Mouse (Mus musculus) adrenal gland, adult 18-20 months (tissue): ENCODE results near the gene Wars. TPM values are rescaled to one million over a fixed set of nuclear protein-coding genes. Genes with fewer than 3 reads are reported as not detected.
"Not testable (repeated sequence)": the region's sequence is repeated elsewhere in the genome, so short reads cannot be mapped to it uniquely, and the experiment has no call there.

Experiments used
- DNase-seq, 2 experiments: peaks; one replicate each; pipeline ENCODE4 v3.0.0; 2021 to 2022; ENCODE audit warnings: low spot score in 2 of 2
- total RNA-seq, 2 experiments: library from RNA; stranded (reverse); gene quantifications; 1 replicate in 1 of 2; 2 replicates in 1 of 2; pipeline ENCODE4 v1.2.3; 2021

Wars gene
- total RNA-seq, 2 experiments from 2014 or later, result 59.5 to 60.2 TPM

DNA sequence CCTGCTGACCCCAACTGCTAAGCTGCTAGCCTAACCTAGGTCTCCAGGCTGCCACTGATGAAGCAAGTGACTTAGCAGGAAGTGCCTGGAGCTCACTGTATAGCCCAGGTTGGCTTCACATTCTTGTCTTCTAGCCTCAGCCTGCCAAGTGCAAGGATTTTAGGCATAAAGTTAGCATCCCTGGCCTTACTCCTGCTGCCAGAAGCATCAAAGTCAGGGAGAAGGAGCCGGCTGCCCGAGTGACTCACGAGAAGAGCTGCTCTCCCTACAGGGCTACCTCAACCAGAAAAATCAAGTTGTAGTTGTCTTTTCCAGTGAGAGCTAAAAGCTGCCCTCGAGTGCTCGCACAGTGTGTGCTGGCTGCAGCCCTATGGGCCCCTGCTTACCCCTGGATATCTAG, 35.5 kb downstream of the Wars start:
- DNase-seq, result no peak

DNA sequence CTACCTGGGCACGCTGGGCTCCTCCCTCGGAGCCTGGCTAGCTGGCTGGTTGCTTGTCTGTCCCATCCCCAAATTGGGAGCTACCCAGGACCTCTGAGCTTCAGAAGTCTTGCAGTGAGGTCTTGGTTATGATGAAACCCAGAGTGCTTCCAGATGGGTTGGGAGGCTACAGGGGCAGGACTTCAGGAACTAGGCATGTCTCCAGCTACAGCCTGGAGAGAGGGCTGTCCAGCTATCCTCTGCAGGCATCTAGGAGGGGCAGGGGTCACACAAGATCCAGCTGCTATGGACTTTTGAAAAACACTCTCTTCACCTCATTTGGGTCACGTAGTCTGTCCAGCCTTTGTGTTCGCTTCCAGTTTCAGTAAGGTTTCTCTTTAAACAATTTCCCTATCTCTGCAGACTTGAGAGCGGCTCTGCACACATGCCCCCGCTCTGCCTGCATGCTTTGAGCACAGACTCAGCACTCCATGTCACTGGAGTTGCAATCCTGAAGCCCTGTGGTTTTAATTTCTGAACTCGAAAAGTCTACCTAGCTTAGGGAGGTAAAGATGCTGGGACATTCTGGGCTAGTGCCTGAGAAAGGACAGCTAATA, 36.3 kb downstream of the Wars start:
- DNase-seq, result no peak

DNA sequence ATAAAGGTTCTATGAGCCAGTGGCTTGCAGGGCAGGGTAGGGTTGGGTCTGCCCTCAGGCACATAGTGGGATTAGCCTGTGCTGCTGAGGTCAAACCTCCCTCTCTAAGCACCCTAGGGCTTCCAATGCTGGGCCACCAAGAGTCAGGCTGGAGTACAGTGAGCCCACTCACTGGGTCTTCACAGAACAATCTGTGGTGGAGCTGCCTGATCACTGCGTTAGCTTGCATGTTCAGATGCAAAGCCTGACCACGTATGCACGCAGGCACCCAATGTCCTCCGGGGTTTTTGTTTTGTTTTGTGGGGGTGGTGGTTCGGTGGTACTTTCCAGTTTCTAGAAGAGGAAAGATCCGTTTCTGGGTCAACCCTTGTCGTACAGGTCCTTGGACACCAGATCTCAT, 36.9 kb downstream of the Wars start:
- no peak for DNase-seq

DNA sequence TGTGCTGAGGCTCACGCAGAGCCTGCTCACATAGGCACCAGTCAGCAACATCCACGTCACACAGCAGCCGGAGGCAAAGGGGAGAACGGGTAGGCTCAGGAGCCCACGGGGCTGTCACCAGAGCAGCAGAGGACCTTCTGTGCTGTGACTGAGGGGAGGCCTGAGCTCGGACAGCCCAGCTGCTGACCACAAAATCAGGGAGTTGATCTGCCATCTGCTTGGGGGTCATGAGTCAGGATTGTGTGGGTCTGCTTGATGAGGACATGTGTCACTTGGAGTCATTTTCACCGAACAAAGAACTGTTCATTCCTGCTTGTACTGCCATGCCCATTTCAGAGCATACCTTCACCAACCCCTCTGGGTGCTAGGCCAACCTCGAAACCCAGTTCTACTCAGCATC, 37.8 kb downstream of the Wars start:
- no peak for DNase-seq

DNA sequence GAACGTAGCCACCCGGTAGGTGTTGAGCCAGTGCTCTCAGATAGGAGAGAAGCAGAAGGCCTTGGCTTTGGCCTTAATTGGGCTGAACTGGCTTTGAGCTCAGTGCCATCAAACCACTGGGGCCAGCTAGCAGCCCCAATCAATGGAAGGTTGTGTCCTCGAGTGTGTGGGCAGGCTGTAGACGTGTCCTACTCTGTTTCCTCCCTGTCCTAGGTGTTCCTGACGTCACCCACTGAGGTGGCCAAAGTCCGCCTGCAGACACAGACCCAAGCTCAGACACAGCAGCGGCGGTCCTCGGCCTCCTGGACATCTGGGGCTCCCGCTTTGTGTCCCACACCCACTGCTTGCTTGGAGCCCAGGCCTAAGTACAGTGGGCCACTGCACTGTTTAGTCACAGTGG, 38.9 kb downstream of the Wars start:
- DNase-seq, result no peak

DNA sequence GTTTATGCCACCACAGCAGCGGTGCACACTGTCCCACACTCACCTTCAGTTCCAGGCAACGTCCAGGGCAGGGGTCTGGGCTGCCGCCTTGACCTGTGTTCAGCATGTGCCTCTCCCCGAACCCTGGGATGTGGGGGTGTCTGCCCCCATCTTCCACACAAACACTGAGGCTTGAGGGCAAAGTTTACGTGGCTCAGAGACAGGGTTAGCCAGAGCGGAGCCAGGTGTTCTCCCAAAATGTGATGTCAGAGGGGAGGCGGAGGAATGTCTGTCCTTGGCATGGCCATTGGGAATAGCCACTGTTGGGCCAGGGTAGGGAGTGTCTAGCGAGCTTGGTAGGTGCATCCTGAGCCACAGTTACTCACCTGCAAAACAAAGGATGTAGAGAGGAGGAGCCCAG, 41.2 kb downstream of the Wars start:
- no peak for DNase-seq

DNA sequence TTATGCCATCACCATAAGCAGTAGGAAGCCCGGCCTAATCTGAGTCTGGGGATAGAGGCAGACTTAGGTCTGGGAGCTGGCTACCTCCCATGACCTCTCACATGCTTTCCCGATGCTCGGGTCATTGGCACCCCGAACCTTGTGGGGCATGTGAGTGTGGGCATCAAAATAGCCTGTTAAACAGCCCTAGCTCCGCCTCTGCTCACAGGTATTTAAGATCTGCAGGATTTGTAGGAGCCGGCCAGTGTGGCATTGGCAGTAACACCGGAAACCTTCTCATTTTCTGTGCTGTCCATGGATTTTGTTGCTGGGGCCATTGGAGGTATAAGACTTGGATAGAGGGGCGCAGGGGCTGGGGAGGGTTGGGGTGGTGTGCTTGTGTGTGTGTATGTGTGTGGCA, 43.1 kb downstream of the Wars start:
- no peak for DNase-seq

DNA sequence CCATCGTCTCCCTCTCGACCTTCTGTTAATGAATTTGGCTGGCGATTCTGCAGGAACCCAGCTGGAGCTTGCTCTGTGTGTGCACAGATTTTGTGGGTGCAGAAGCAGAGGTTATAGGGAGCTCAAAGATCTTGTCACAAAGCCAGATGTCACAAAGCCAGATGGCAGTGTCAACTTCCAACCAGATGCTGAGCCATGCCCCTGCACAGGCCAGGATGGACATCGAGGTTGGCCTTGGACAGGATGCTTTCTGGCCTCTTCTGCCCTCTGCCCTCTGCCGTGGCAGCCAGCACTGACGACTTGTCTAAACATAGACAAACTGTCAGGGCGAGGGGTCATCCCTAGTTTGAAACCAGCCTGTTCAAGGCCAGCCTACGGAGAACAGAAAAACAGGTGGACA, 43.8 kb downstream of the Wars start:
- DNase-seq, result no peak

DNA sequence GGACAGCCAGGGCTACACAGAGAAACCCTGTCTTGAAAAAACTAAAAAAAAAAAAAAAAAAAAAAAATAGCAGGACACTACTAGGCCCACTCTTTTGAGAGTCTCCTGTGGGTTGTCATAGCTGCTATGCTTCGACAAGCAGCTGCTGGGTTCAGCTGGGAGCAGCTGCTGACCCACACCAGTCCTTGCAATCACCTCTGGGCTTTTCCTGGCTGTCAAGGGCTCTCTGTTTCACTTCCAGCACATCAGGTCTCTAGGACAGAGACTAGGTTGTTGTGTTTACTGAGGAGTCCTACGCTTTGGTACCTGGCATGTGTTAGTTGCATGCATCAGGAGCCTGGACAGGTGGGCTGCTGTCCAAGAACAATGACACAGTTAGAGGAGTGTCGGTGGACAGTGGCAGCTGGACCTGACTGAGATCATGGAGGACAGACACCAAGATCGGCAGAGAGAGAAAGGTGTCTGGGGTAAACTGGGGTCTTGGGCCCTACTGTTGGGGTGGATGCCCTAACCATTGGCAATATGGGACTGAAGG, 44.4 kb downstream of the Wars start:
- DNase-seq, result no peak

DNA sequence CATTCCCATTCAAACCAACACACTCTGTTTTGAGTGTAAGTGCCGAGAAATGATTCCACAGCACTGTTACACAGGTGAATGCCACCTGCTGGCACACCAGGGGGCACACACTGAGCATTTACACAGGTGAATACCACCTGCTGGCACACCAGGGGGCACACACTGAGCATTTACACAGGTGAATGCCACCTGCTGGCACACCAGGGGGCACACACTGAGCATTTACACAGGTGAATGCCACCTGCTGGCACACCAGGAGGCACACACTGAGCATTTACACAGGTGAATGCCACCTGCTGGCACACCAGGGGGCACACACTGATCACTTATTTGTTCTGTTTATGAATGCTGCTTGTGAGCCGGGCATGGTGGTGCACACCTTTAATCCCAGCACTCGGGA, 45.9 kb downstream of the Wars start:
- DNase-seq, result not testable (repeated sequence)

DNA sequence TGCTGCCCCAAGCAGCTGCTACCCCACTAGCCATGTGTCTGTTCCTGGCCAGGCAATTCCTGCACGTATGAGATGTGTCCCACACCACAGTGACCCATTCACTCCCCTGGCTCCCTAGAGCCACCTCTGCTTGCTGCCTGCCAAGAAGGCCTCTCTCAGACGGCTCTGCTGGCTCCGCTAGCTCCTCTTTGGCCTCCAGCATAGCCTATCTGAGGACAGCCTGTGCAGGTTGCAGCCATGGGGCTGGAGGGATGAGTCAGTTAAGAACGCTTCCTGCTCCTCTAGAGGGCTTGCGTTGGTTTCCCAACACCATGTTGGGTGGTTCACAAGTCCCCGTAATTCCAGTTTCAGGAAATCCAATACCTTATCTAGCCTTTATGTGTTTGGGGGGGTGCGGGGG, 51.3 kb downstream of the Wars start:
- DNase-seq, result no peak

DNA sequence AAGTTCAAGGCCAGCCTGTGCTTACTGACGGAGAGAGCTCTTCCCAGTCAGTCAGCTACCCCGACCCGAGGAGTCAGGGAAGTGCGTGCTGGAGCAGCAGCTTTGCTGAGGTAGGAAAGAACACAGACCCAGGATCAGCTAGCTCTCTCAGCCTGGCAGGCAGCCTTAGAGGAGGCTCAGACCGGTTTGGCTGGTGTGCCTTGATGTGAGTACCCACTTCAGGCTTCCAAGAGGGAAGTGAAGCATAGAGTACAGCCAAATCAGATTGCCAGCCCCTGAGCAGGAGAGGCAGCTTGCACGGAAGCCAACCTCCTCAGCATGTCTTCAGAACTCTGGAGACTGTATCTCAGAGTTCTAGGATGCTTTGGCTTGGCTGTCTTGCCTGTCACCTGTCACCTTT, 52.8 kb downstream of the Wars start:
- no peak for DNase-seq

DNA sequence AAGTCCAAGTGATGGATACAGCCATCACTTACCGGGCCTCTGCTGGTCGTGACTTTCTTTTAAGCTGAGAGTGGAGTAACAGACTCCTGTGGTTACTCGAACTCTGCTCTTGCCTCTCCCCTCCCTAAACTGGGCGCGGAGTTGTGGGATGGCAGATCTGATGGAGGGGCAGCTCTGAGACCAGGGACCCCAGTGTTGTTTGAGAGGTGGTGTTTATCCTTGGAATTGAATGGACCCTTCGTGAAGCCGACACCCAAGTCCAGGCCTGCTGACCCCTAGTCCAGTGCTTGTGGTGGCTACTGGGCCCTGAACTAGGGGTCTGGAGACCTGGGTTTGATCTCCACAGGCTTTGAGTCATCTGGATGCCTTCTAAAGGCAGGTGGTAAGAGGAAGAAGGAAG, 57.3 kb downstream of the Wars start:
- peak in 1 of 2 experiments; percentile 25 for DNase-seq

DNA sequence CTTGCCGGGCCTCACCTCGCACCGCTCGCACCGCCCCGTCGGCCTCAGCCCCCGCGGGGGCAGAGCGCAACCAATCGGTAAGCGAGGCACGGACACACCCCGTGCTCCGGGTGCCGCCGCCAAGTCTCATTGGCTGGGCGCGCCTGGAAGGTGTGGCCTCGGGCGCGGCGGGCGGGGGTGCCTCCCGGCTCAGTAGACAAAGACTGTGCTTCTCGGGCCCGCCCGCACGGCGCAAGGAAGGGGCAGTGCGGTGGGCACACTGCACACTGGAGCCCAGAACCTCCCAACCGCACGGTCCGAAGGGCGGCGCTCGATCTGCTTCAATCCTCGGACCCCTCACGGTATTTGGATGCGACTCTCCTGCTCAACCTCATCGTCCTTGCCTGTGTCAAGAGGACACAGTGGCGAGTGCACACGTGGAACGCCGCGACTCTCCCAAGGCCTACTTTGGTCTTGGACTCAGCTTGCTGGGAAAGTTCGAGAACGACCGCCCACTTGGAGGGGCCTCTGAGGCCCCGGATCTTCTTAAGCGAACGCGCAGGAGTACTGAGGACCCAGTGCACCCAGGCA, 58.0 kb downstream of the Wars start, which contains the start of the genes Slc25a29 and Slc25a47:
Slc25a29 (minus strand) TSS at position 44 of the 570 bp plus-strand sequence.
Slc25a47 (plus strand) TSS at position 207 of the 570 bp plus-strand sequence.
- DNase-seq, result peak; percentile 94 to 95

DNA sequence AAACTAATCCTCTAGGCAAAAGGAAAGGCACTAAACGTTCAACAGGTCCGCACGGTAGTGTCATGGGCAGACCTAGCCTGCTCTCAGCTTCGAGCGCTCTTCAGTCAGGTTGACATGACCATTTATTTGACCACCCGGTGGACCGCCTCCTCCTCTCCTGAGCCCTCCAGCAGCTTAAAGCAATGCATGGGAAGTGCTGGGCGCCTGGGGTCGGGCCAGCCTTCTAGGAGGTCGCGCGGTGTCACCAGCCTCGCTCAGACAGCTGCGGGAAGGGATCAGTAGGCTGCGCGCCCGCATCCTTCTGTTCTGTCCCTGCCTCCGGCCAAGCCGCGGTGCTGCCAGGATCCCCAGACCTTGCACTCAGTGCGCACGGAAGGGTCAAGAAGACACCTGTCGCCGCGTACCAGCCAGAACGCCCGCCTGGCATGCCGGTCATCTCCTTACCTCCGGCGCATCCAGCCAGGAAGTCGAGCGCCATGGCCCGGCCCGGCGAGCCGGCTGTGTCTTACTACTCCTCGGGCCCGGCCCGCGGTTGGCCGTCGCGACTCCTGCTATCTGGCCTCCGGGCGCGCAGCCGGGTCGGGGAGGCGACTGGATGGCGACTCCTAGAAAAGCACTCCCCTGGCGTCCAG, 58.6 kb downstream of the Wars start:
- no peak for DNase-seq

DNA sequence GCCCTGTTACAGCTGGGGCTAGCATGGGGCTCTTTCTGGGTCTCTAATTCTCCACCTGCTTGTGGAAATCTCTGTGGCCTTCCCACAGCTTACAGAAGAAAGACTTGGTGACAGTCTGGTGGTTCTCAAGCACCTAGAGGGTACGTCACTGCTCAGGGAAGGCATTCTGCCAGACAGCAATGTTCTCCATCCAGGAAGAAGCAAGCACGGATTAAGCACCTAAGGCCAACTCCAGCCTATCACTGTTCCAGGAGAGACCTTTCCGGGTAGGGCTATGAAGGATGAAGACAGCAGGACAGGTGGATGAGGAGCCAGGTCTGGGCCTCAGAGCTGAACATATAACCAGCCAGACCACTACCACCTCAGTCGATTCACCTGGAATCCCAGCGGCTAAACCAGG, 59.2 kb downstream of the Wars start:
- DNase-seq, result peak in 1 of 2 experiments; percentile 19

DNA sequence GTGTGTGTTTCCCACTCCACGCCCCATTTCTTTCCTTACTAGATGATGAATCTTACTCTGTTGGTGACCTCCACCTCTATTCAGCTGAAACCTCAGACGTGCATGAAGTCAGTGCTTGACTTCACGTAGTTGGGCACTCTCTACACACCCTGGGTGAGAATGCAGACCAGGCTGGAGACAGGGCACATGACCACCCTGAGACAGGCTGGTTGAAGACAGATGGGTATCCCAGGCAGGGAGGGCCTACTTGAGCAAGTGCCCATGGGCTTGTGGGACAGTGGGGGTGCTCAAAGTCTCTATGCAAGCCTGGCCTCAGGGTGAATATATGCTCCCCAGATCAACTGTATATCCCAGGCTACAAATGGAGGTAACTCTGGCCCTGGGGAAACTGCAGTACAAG, 59.6 kb downstream of the Wars start:
- peak in 1 of 2 experiments; percentile 23 for DNase-seq

DNA sequence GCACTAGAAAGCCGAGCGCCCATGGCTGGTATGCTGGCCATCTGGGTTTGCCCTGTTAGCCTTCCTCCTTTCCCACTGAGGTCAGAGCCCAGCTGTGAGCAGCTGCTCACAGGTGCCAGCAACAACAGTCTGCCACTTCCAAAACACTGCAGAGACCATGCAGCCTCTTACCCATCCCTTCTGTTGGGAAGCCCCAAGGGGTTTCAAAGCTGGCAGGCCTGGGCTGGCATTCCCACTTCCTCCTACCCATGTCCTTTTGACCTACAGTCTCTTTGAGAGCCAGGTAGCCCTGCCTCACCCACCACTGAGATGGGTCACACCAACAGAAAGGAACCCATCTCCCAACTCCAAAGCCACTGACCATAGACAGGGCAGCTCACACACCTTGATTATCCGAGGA, 60.6 kb downstream of the Wars start:
- DNase-seq, result peak in 1 of 2 experiments; percentile 18

DNA sequence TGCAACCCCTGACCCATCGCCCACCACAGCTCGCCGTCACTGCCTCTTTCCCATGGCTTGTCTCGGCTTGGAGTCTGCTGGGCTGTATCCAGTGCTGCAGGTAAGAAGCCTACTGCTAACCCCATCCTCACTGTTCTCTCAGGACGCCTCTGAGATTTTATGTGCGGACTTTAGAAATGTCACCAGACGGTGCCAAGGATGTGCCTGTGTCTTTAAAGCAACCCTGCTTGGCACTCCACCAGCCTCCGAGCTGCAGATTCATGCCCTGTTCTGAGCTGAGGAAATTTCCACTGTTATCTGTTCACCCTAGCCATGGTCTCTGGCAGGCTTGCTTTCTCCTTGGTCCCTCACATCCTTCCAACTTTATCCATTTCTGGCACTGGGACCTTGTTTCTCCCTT, 61.1 kb downstream of the Wars start:
- peak; percentile 46 to 59 for DNase-seq

DNA sequence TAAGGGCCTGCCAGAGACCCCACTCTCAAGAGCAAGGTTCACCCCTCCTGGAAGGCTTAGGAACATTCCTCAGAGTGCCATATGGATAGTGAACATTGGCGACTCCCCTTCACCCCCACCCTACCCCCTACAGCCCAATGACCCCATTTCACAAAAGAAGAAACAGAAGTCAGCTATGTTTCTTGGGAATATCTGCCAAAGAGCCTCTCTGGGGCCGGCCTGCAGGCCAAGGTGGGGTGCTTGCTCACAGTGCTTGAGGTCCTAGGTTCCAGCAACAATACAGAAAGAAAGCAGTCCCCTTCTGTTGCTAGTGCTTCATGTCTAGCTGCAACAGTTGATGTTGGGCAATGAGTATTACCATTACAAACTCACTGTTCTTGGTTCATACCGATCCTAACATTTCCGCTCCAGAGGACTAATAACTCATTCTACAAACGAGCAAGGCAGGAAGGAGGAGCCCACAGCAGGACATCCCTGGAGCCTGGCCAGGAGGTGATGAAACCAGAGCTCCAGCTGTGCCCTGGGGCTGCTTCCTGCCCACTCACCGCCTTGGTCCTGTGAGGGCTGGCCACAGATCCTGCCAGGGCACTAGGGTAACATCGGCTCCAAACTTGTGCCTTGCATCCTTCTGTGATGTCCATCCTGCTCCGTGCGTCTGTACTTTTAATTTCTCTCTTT, 61.9 kb downstream of the Wars start:
- DNase-seq, result peak; percentile 81 to 89

DNA sequence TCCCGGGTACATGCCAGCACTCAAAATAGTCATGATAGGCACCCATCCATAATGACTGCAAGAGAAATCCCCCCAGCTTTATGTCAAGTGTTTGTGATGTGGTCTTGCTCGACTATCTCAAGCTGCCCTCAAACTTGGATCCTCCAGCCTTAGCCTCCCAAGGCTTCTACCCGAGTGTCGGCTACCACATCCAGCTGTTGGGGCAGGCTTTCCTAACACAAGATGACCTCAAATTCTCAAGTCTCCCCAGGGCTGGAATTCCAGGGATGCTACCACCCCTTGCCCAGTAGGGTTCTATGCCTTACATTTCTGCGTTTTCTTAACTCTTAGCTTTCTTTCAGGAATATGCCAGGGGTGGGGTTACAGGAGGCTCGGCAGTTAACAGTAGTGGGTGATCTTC, 63.6 kb downstream of the Wars start:
- peak in 1 of 2 experiments; percentile 15 for DNase-seq

DNA sequence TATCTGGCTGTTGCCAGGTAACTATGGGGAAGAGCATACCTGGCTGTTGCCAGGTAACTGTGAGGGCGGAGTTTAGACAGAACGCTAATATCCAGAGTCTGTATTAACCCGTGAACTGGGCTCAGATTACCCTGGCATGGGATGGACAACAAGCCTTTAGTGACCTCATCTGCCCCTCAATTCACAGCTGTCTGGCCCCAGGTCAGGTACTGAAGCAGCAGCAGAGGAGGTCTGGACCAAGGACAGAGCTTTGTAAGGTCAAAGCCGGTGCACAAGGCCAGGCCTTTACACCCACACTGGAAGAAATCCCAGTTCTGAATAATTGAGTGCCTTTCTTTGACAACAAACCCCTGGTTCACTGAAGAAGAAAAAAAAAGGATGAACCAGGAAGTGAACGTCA, 64.3 kb downstream of the Wars start:
- peak in 1 of 2 experiments; percentile 22 for DNase-seq
